Mouse (Mus musculus) kidney, embryonic 14.5 days (tissue): Measurements from ENCODE around the gene Scn3b. TPM values are rescaled to one million over a fixed set of nuclear protein-coding genes. Genes with fewer than 3 reads are reported as not detected.

Experiments used
- ATAC-seq: fragments of 200-750 bp; cut with Nextera tagmentation; 2 replicates; pipeline ENCODE4 v1.8.0; 2017; ENCODE audit warnings: moderate number of reproducible peaks, mild to moderate bottlenecking, moderate TSS enrichment, moderate library complexity; ENCODE audit not compliant: low FRiP score, low TSS enrichment
- H3K27ac ChIP-seq: fragments of 300-500 bp; sonication (generic); 2 replicates; pipeline ENCODE4 v1.5.1; 2014; ENCODE audit warnings: low read depth, mild to moderate bottlenecking, low read length, moderate library complexity, mixed read lengths
- H3K27me3 ChIP-seq: fragments of 300-500 bp; sonication (generic); 2 replicates; pipeline ENCODE4 v1.6.1; 2014; ENCODE audit warnings: mild to moderate bottlenecking, low read length; ENCODE audit not compliant: control insufficient read depth, insufficient read depth
- H3K36me3 ChIP-seq: fragments of 300-500 bp; sonication (generic); 2 replicates; pipeline ENCODE4 v1.6.1; 2014; ENCODE audit warnings: low read length, mixed read lengths; ENCODE audit not compliant: control insufficient read depth, insufficient read depth
- H3K4me1 ChIP-seq: fragments of 300-500 bp; sonication (generic); 2 replicates; pipeline ENCODE4 v1.6.1; 2014; ENCODE audit warnings: low read length, mixed read lengths; ENCODE audit not compliant: control insufficient read depth, insufficient read depth
- H3K4me2 ChIP-seq: fragments of 300-500 bp; sonication (generic); replicated peaks from 2 replicates; pipeline ENCODE4 v1.6.1; 2014; ENCODE audit warnings: low read depth, mild to moderate bottlenecking, low read length
- H3K4me3 ChIP-seq: fragments of 300-500 bp; sonication (generic); 2 replicates; pipeline ENCODE4 v1.5.1; 2014; ENCODE audit warnings: mild to moderate bottlenecking, low read length
- H3K9ac ChIP-seq: fragments of 300-500 bp; sonication (generic); 2 replicates; pipeline ENCODE4 v1.6.1; 2014; ENCODE audit warnings: low read depth, mild to moderate bottlenecking, low read length, moderate library complexity
- H3K9me3 ChIP-seq: fragments of 300-500 bp; sonication (generic); 2 replicates; pipeline ENCODE4 v1.6.1; 2016; ENCODE audit warnings: low read length; ENCODE audit not compliant: control insufficient read depth
- WGBS: fragments of 180-500 bp; shearing (Covaris S2); extraction: QIAGEN DNeasy Blood & Tissue Kit; methylation state at CpG from one replicate; pipeline ENCODE4 v1.1.7; 2014; 5-methylcytosine and 5-hydroxymethylcytosine counted together
- polyA plus RNA-seq: library from polyadenylated mRNA; unstranded; fragments of >200 nt; fragmentation: Nextera tagmentation; extraction: Ambion mirVana; gene quantifications from 2 replicates; pipeline ENCODE4 v1.2.1, GENCODE M21; 2014

Gene Scn3b
- polyA plus RNA-seq: 0.20 and 0.24 TPM in 2 replicates

- peak; percentile 87 for ATAC-seq
- H3K4me3 ChIP-seq: peak within 1 kb of the TSS; percentile 31; the same call in 1 of the 2 replicates
- H3K4me2 ChIP-seq: peak within 1 kb of the TSS; percentile 46
- no peaks in the 10 kb centered on the region; the same call in 1 of the 2 replicates for H3K4me1 ChIP-seq
- no peak within 1 kb of the TSS for H3K27ac ChIP-seq
- 1% methylated on average over 42 of the region's 42 CpGs for WGBS
- H3K36me3 ChIP-seq: no peaks in the 10 kb centered on the region
- H3K9ac ChIP-seq: no peak within 1 kb of the TSS
- no peaks in the 10 kb centered on the region for H3K9me3 ChIP-seq
- H3K27me3 ChIP-seq: peaks cover 7% of the 10 kb centered on the region
These were observed at the start of gene Scn3b for GRCm38 (mm10) chr9:40269103-40269861. TSS of gene Scn3b (plus strand) at chr9:40269217.

GRCm38 (mm10) chr9:40224289-40224688 lies 44.7 kb upstream of the Scn3b start:
- H3K4me2 ChIP-seq: no peak overlapping the region
- no peaks in the 10 kb centered on the region for H3K27me3 ChIP-seq
- H3K9ac ChIP-seq: no peak overlapping the region
- H3K9me3 ChIP-seq: no peaks in the 10 kb centered on the region
- no peak overlapping the region for H3K27ac ChIP-seq
- 75% methylated on average over 4 of the region's 4 CpGs for WGBS
- no peaks in the 10 kb centered on the region for H3K36me3 ChIP-seq
- ATAC-seq: no peak
- H3K4me1 ChIP-seq: no peaks in the 10 kb centered on the region
- no peak overlapping the region for H3K4me3 ChIP-seq

- no peak overlapping the region for H3K4me2 ChIP-seq
- H3K4me3 ChIP-seq: no peak overlapping the region
- no peaks in the 10 kb centered on the region for H3K4me1 ChIP-seq
- ATAC-seq: peak; percentile 81; the same call in 1 of the 2 replicates
- no peak overlapping the region for H3K27ac ChIP-seq
- H3K27me3 ChIP-seq: no peaks in the 10 kb centered on the region
- no peak overlapping the region for H3K9ac ChIP-seq
- WGBS: 72% methylated on average over 10 of the region's 10 CpGs
- no peaks in the 10 kb centered on the region for H3K36me3 ChIP-seq
- H3K9me3 ChIP-seq: no peaks in the 10 kb centered on the region
These were observed 40.9 kb upstream of the Scn3b start for GRCm38 (mm10) chr9:40227874-40228789.

GRCm38 (mm10) chr9:40228804-40229331 lies 40.1 kb upstream of the Scn3b start:
- ATAC-seq: no peak
- WGBS: 70% methylated on average over 6 of the region's 6 CpGs
- Histone ChIP-seq H3K27ac (no peak overlapping the region), H3K36me3 (no peaks in the 10 kb centered on the region), H3K4me1 (no peaks in the 10 kb centered on the region), H3K27me3 (no peaks in the 10 kb centered on the region), H3K9ac (no peak overlapping the region), H3K4me2 (no peak overlapping the region), H3K4me3 (no peak overlapping the region), H3K9me3 (no peaks in the 10 kb centered on the region)

GRCm38 (mm10) chr9:40229479-40229878 lies 39.5 kb upstream of the Scn3b start:
- Histone ChIP-seq H3K4me2 (no peak overlapping the region), H3K9me3 (no peaks in the 10 kb centered on the region), H3K9ac (no peak overlapping the region), H3K27ac (no peak overlapping the region), H3K27me3 (no peaks in the 10 kb centered on the region), H3K4me1 (no peaks in the 10 kb centered on the region; the same call in 1 of the 2 replicates), H3K4me3 (no peak overlapping the region), H3K36me3 (no peaks in the 10 kb centered on the region)
- no peak for ATAC-seq
- WGBS: 75% methylated on average over 5 of the region's 5 CpGs

- WGBS: 76% methylated on average over 3 of the region's 3 CpGs
- Histone ChIP-seq H3K9me3 (no peaks in the 10 kb centered on the region), H3K36me3 (no peaks in the 10 kb centered on the region), H3K4me3 (no peak overlapping the region), H3K27ac (no peak overlapping the region), H3K27me3 (no peaks in the 10 kb centered on the region), H3K9ac (no peak overlapping the region), H3K4me2 (no peak overlapping the region), H3K4me1 (no peaks in the 10 kb centered on the region; the same call in 1 of the 2 replicates)
- no peak for ATAC-seq
These were observed 38.0 kb upstream of the Scn3b start for GRCm38 (mm10) chr9:40231019-40231418.

GRCm38 (mm10) chr9:40234233-40235072 lies 34.6 kb upstream of the Scn3b start:
- H3K4me3 ChIP-seq: no peak overlapping the region
- H3K4me1 ChIP-seq: no peaks in the 10 kb centered on the region; the same call in 1 of the 2 replicates
- H3K36me3 ChIP-seq: no peaks in the 10 kb centered on the region
- no peaks in the 10 kb centered on the region for H3K27me3 ChIP-seq
- WGBS: 37% methylated on average over 10 of the region's 10 CpGs
- no peaks in the 10 kb centered on the region for H3K9me3 ChIP-seq
- peak; percentile 60; the same call in 1 of the 2 replicates for ATAC-seq
- H3K4me2 ChIP-seq: no peak overlapping the region
- no peak overlapping the region for H3K27ac ChIP-seq
- H3K9ac ChIP-seq: no peak overlapping the region

- no peaks in the 10 kb centered on the region for H3K9me3 ChIP-seq
- no peak overlapping the region for H3K9ac ChIP-seq
- no peak overlapping the region for H3K4me2 ChIP-seq
- H3K36me3 ChIP-seq: no peaks in the 10 kb centered on the region
- no peak overlapping the region for H3K27ac ChIP-seq
- H3K4me1 ChIP-seq: no peaks in the 10 kb centered on the region; the same call in 1 of the 2 replicates
- no peak overlapping the region for H3K4me3 ChIP-seq
- H3K27me3 ChIP-seq: no peaks in the 10 kb centered on the region; the same call in 1 of the 2 replicates
- ATAC-seq: no peak
- WGBS: 82% methylated on average over 7 of the region's 7 CpGs
These were observed 33.8 kb upstream of the Scn3b start for GRCm38 (mm10) chr9:40235220-40235619.
